Mouse (Mus musculus) Muller cell, postnatal 12 days (primary cell): ENCODE results near the gene Pnp2.
"Not testable (repeated sequence)": the region's sequence is repeated elsewhere in the genome, so short reads cannot be mapped to it uniquely, and the experiment has no call there.

Experiments used
- DNase-seq: peaks from one replicate; pipeline ENCODE4 v3.0.0-alpha.2; 2015; ENCODE audit errors: inconsistent ontology term

The Pnp2 gene

GRCm38 (mm10) chr14:50957146-50957545 is 1.4 kb downstream of the Pnp2 start:
- not testable (repeated sequence) for DNase-seq

GRCm38 (mm10) chr14:50958289-50958995 is 2.6 kb downstream of the Pnp2 start:
- not testable (repeated sequence) for DNase-seq

- DNase-seq = peak; percentile 60
Measured at GRCm38 (mm10) chr14:50968216-50968980, 12.6 kb downstream of the Pnp2 start.

GRCm38 (mm10) chr14:50969041-50969440 is 13.2 kb downstream of the Pnp2 start:
- no peak for DNase-seq

GRCm38 (mm10) chr14:50969558-50970544 is 14.1 kb downstream of the Pnp2 start:
- peak; percentile 68 for DNase-seq

- DNase-seq = no peak
Measured at GRCm38 (mm10) chr14:50970822-50971221, 15.0 kb downstream of the Pnp2 start.

- DNase-seq = peak; percentile 30
Measured at GRCm38 (mm10) chr14:50973054-50973453, 17.3 kb downstream of the Pnp2 start.

- no peak for DNase-seq
Measured at GRCm38 (mm10) chr14:50973700-50974099, 17.9 kb downstream of the Pnp2 start.

GRCm38 (mm10) chr14:50975001-50975400 is 19.2 kb downstream of the Pnp2 start:
- DNase-seq = no peak

GRCm38 (mm10) chr14:50976674-50977073 is 20.9 kb downstream of the Pnp2 start:
- DNase-seq = peak; percentile 40

- DNase-seq = not testable (repeated sequence)
Measured at GRCm38 (mm10) chr14:50978451-50978850, 22.7 kb downstream of the Pnp2 start.

GRCm38 (mm10) chr14:50979631-50980030 is 23.8 kb downstream of the Pnp2 start:
- DNase-seq = no peak

GRCm38 (mm10) chr14:50981207-50981606 is 25.4 kb downstream of the Pnp2 start:
- peak; percentile 45 for DNase-seq

GRCm38 (mm10) chr14:50981837-50982236 is 26.0 kb downstream of the Pnp2 start:
- no peak for DNase-seq

- no peak for DNase-seq
Measured at GRCm38 (mm10) chr14:50987668-50988067, 31.9 kb downstream of the Pnp2 start.

GRCm38 (mm10) chr14:50991037-50991436 is 35.2 kb downstream of the Pnp2 start:
- DNase-seq = no peak

GRCm38 (mm10) chr14:50997088-50997487 is 41.3 kb downstream of the Pnp2 start:
- no peak for DNase-seq

GRCm38 (mm10) chr14:50997999-50998666 is 42.3 kb downstream of the Pnp2 start:
- no peak for DNase-seq

GRCm38 (mm10) chr14:51007152-51007801 is 51.5 kb downstream of the Pnp2 start, which contains the start of gene Rnase10:
Rnase10 (plus strand) TSS chr14:51007751.
- DNase-seq = no peak

GRCm38 (mm10) chr14:51007914-51008713 is 52.3 kb downstream of the Pnp2 start:
- DNase-seq = peak; percentile 85
